Comparison of ENCODE assay signal across 9 mouse cellular contexts in genomic region chr6:37097356-37098155, GRCm38 (mm10).
DNase-seq lines count a peak whose midpoint lies in the region; ATAC-seq and TF ChIP-seq lines count a peak whose summit lies in the region.
"Had no signal": no experiment of that assay in that cellular context is flagged by ENCODE, and none has a peak within 500 bp of the region (broad histone marks: within the 10 kb centered on the region; RNA-seq: fewer than 3 reads in every experiment).

No protein-coding gene starts in this region.

- TF ChIP-seq CTCF in liver, postnatal 0 days (IDR thresholded peaks at IDR 0.05; ENCODE audit: low read depth), result peak; percentile 89

- no peak for TF ChIP-seq EP300 in liver, postnatal 0 days (IDR thresholded peaks at IDR 0.05; ENCODE audit: low read depth)

- H3K36me3 ChIP-seq in forebrain, embryonic 11.5 days (ENCODE audit: control insufficient read depth, insufficient read depth, low read length), result no peaks in the 10 kb centered on the region
- no peaks in the 10 kb centered on the region for H3K36me3 ChIP-seq in heart, embryonic 16.5 days (ENCODE audit: control insufficient read depth, insufficient read depth)
- H3K36me3 ChIP-seq in liver, postnatal 0 days (replicated peaks; ENCODE audit: insufficient read depth, low read length), result no peaks in the 10 kb centered on the region
- H3K36me3 ChIP-seq in neural tube, embryonic 15.5 days, result no peaks in the 10 kb centered on the region

- no peak; the same call in 1 of the 2 replicates for ATAC-seq in forebrain, embryonic 11.5 days (replicated peaks; ENCODE audit: low FRiP score)
- ATAC-seq in heart, embryonic 16.5 days (replicated peaks; ENCODE audit: extremely low read depth, insufficient read depth, low FRiP score), result 0 out of 2 replicates have a peak, but pooled peaks have one; percentile 47
- no peak for ATAC-seq in liver, postnatal 0 days
- ATAC-seq in neural tube, embryonic 15.5 days (ENCODE audit: low FRiP score), result peak; percentile 79

- no peaks in the 10 kb centered on the region for H3K27me3 ChIP-seq in forebrain, embryonic 11.5 days (ENCODE audit: control insufficient read depth, insufficient read depth, low read length)
- no peaks in the 10 kb centered on the region for H3K27me3 ChIP-seq in heart, embryonic 16.5 days (ENCODE audit: control insufficient read depth, insufficient read depth, low read length)
- no peaks in the 10 kb centered on the region for H3K27me3 ChIP-seq in liver, postnatal 0 days (ENCODE audit: insufficient read depth, low read length)
- H3K27me3 ChIP-seq in neural tube, embryonic 15.5 days (replicated peaks), result no peaks in the 10 kb centered on the region

- H3K27ac ChIP-seq in forebrain, embryonic 11.5 days (ENCODE audit: low read depth, low read length), result no peak overlapping the region
- peak overlapping the region; percentile 84 for H3K27ac ChIP-seq in heart, embryonic 16.5 days (ENCODE audit: low read length)
- H3K27ac ChIP-seq in liver, postnatal 0 days (ENCODE audit: low read depth), result no peak overlapping the region
- H3K27ac ChIP-seq in neural tube, embryonic 15.5 days (replicated peaks), result no peak overlapping the region; the same call in 1 of the 2 replicates

- H3K4me1 ChIP-seq in forebrain, embryonic 11.5 days (replicated peaks; ENCODE audit: control insufficient read depth, insufficient read depth, low read length), result no peaks in the 10 kb centered on the region
- H3K4me1 ChIP-seq in heart, embryonic 16.5 days (ENCODE audit: control insufficient read depth, insufficient read depth, low read length), result peaks cover 10% of the 10 kb centered on the region
- no peaks in the 10 kb centered on the region for H3K4me1 ChIP-seq in liver, postnatal 0 days (ENCODE audit: insufficient read depth)
- peaks cover 9% of the 10 kb centered on the region; the same call in 1 of the 2 replicates for H3K4me1 ChIP-seq in neural tube, embryonic 15.5 days

- 52% methylated on average over 18 of the region's 18 CpGs for WGBS in forebrain, embryonic 11.5 days
- WGBS in heart, embryonic 16.5 days, result 41% methylated on average over 18 of the region's 18 CpGs
- 40% methylated on average over 18 of the region's 18 CpGs for WGBS in liver, postnatal 0 days (ENCODE audit: insufficient replicate concordance)
- WGBS in neural tube, embryonic 15.5 days, result 51% methylated on average over 18 of the region's 18 CpGs

- no peaks in the 10 kb centered on the region for H3K9me3 ChIP-seq in forebrain, embryonic 11.5 days (ENCODE audit: control insufficient read depth, low read length)
- H3K9me3 ChIP-seq in heart, embryonic 16.5 days (replicated peaks; ENCODE audit: control insufficient read depth, low read length), result no peaks in the 10 kb centered on the region
- H3K9me3 ChIP-seq in liver, postnatal 0 days (ENCODE audit: low read length), result no peaks in the 10 kb centered on the region
- H3K9me3 ChIP-seq in neural tube, embryonic 15.5 days (replicated peaks), result no peaks in the 10 kb centered on the region

- peak; percentile 58 for DNase-seq in CD4-positive helper T cell, adult 2 months (ENCODE audit: low read depth, low spot score)
- peak; percentile 75 for DNase-seq in brain, embryonic 18.5 days (ENCODE audit: low read depth, low spot score)
- DNase-seq in forebrain, embryonic 11.5 days (ENCODE audit: low spot score), result peak; percentile 91
- DNase-seq in kidney, postnatal 25 days, result peak; percentile 87 to 94
- DNase-seq in liver, postnatal 0 days, result peak; percentile 85
- DNase-seq in testis, postnatal 14 days (ENCODE audit: low spot score), result peak; percentile 38

- H3K9ac ChIP-seq in forebrain, embryonic 11.5 days (ENCODE audit: low read length), result no peak overlapping the region
- H3K9ac ChIP-seq in heart, embryonic 16.5 days (ENCODE audit: low read length), result peak overlapping the region; percentile 69; the same call in 1 of the 2 replicates
- H3K9ac ChIP-seq in liver, postnatal 0 days (replicated peaks), result no peak overlapping the region
- no peak overlapping the region for H3K9ac ChIP-seq in neural tube, embryonic 15.5 days (replicated peaks)

- H3K4me2 ChIP-seq in forebrain, embryonic 11.5 days (ENCODE audit: low read depth, low read length, severe bottlenecking), result no peak overlapping the region
- H3K4me2 ChIP-seq in heart, embryonic 16.5 days (ENCODE audit: low read depth, low read length), result peak overlapping the region; percentile 79
- no peak overlapping the region for H3K4me2 ChIP-seq in liver, postnatal 0 days (ENCODE audit: low read depth, low read length)
- H3K4me2 ChIP-seq in neural tube, embryonic 15.5 days, result peak overlapping the region; percentile 42; the same call in 1 of the 2 replicates

- H3K4me3 ChIP-seq in forebrain, embryonic 11.5 days (ENCODE audit: low read depth, low read length), result no peak overlapping the region
- H3K4me3 ChIP-seq in heart, embryonic 16.5 days (ENCODE audit: low read length), result peak overlapping the region; percentile 46
- no peak overlapping the region for H3K4me3 ChIP-seq in liver, postnatal 0 days (ENCODE audit: low read depth, low read length)
- no peak overlapping the region for H3K4me3 ChIP-seq in neural tube, embryonic 15.5 days (replicated peaks)
- H3K4me3 ChIP-seq: erythroblast, embryonic 14.5 days had no signal

Comparison
In these comparisons a context has a peak if more than half of its experiments do, and no peak if none do; other contexts are left out.
1. DNase-seq: peak in every context shown above with its lines; median percentile 91 in forebrain, embryonic 11.5 days; 90 in kidney, postnatal 25 days; 85 in liver, postnatal 0 days; 75 in brain, embryonic 18.5 days; 58 in CD4-positive helper T cell, adult 2 months; 38 in testis, postnatal 14 days.
2. ATAC-seq: peak in heart, embryonic 16.5 days (single experiment) and neural tube, embryonic 15.5 days (single experiment); none in forebrain, embryonic 11.5 days (single experiment) and liver, postnatal 0 days (single experiment).
3. H3K4me2 ChIP-seq: peak in heart, embryonic 16.5 days (single experiment) and neural tube, embryonic 15.5 days (single experiment); none in forebrain, embryonic 11.5 days (single experiment) and liver, postnatal 0 days (single experiment).